Comparison of ENCODE assay signal across 20 mouse cellular contexts in genomic region chr2:71326766-71327464, GRCm38 (mm10). TPM values are rescaled to one million over a fixed set of nuclear protein-coding genes. Genes with fewer than 3 reads are reported as not detected.
A peak's percentile ranks its signal among the peaks of the same experiment; 100 is the strongest.
DNase-seq lines count a peak whose midpoint lies in the region; ATAC-seq and TF ChIP-seq lines count a peak whose summit lies in the region.
"Had no signal": no experiment of that assay in that cellular context is flagged by ENCODE, and none has a peak within 500 bp of the region (broad histone marks: within the 10 kb centered on the region; RNA-seq: fewer than 3 reads in every experiment).

No protein-coding gene starts in this region.

- TF ChIP-seq EP300 in liver, postnatal 0 days (IDR thresholded peaks at IDR 0.05; ENCODE audit: low read depth): no peak

- WGBS in liver, postnatal 0 days (ENCODE audit: insufficient replicate concordance): 55% methylated on average over 11 of the region's 11 CpGs

- peaks cover 15% of the 10 kb centered on the region for H3K36me3 ChIP-seq in liver, postnatal 0 days (replicated peaks; ENCODE audit: insufficient read depth, low read length)

- no peaks in the 10 kb centered on the region for H3K4me1 ChIP-seq in liver, postnatal 0 days (ENCODE audit: insufficient read depth)

- no peak overlapping the region for H3K27ac ChIP-seq in liver, postnatal 0 days (ENCODE audit: low read depth)
- H3K27ac ChIP-seq: embryonic facial prominence, embryonic 10.5 days; forebrain, embryonic 13.5 days; limb, embryonic 10.5 days; liver, embryonic 14.5 days had no signal

- no peak overlapping the region for H3K4me3 ChIP-seq in liver, postnatal 0 days (ENCODE audit: low read depth, low read length)
- H3K4me3 ChIP-seq: embryonic facial prominence, embryonic 10.5 days; forebrain, embryonic 13.5 days; limb, embryonic 10.5 days had no signal

- DNase-seq in CD4-positive, CD25-positive, alpha-beta regulatory T cell, adult 2 months (ENCODE audit: low read depth, low spot score): peak; percentile 6
- no peak for DNase-seq in liver, postnatal 0 days
- no peak for DNase-seq in liver
- peak; percentile 70 for DNase-seq in c-Kit-positive CD71-negative TER-119-negative erythroid progenitor cells, embryonic 14.5 days (ENCODE audit: low read depth)
- DNase-seq in left cerebral cortex, adult 8-10 months (ENCODE audit: low spot score in 2 of 2): no peak
- no peak for DNase-seq in cerebellum, postnatal 4 days (ENCODE audit: low spot score in 2 of 2)
- DNase-seq: cerebellum, postnatal 25 days; gastrocnemius, postnatal 36 days; heart, postnatal 36 days; midbrain, embryonic 14.5 days; retina, postnatal 1 day; right cerebral cortex, postnatal 4 days; thymus, postnatal 4 days had no signal

- no peak overlapping the region for H3K4me2 ChIP-seq in liver, postnatal 0 days (ENCODE audit: low read depth, low read length)
- H3K4me2 ChIP-seq: forebrain, embryonic 13.5 days; heart, embryonic 11.5 days had no signal

- no peaks in the 10 kb centered on the region for H3K9me3 ChIP-seq in liver, postnatal 0 days (ENCODE audit: low read length)
- H3K9me3 ChIP-seq: embryonic facial prominence, embryonic 10.5 days; forebrain, embryonic 13.5 days; limb, embryonic 10.5 days had no signal

- no peak for ATAC-seq in CD4-positive, CD25-positive, alpha-beta regulatory T cell, adult 4 months
- ATAC-seq in liver, postnatal 0 days: peak; percentile 35
- peak; percentile 93 for ATAC-seq in monocyte, adult 5-6 weeks (replicated peaks; ENCODE audit: insufficient number of reproducible peaks, low FRiP score, low TSS enrichment, poor library complexity, severe bottlenecking)
- ATAC-seq: forebrain, embryonic 13.5 days had no signal

- H3K9ac ChIP-seq in liver, postnatal 0 days (replicated peaks): no peak overlapping the region
- H3K9ac ChIP-seq: forebrain, embryonic 13.5 days; liver, embryonic 14.5 days had no signal

- no peaks in the 10 kb centered on the region for H3K27me3 ChIP-seq in liver, postnatal 0 days (ENCODE audit: insufficient read depth, low read length)
- H3K27me3 ChIP-seq: forebrain, embryonic 13.5 days had no signal

- no peak for TF ChIP-seq CTCF in liver, postnatal 0 days (IDR thresholded peaks at IDR 0.05; ENCODE audit: low read depth)

RNA-seq across cellular contexts. Expression of gene Slc25a12, which starts 40.6 kb away (rescaled TPM):
- 10 to 100 TPM; 74.4 to 89.2 TPM for polyA plus RNA-seq in CD4-positive, CD25-positive, alpha-beta regulatory T cell, adult 4 months (2017; shearing (Covaris generic))
- polyA plus RNA-seq in liver, postnatal 0 days (2015; fragmentation: Nextera tagmentation; extraction: Ambion mirVana): 20.5 and 21.0 TPM in 2 replicates
- total RNA-seq in monocyte, adult 5-6 weeks (2017): 29.7 to 68.1 TPM (median 37.1 TPM) in 3 replicates
- total RNA-seq in left cerebral cortex, adult 8-10 months (2022): 100 to 1,000 TPM; 155 to 175 (median 167) TPM

Comparison
In these comparisons a context has a peak if more than half of its experiments do, and no peak if none do; other contexts are left out.
1. DNase-seq: peak in CD4-positive, CD25-positive, alpha-beta regulatory T cell, adult 2 months (single experiment) and c-Kit-positive CD71-negative TER-119-negative erythroid progenitor cells, embryonic 14.5 days (single experiment); none in liver, postnatal 0 days (single experiment), liver (single experiment), left cerebral cortex, adult 8-10 months (0 of 2) and cerebellum, postnatal 4 days (0 of 2).